Mouse (Mus musculus): ENCODE measurements around the gene Phb2. TPM values are rescaled to one million over a fixed set of nuclear protein-coding genes. Genes with fewer than 3 reads are reported as not detected.

Phb2 gene
- polyA plus RNA-seq, 1 experiment from 2014 or later: 503 TPM

- peaks cover 30% of the 10 kb centered on the region for H3K4me1 ChIP-seq (replicated peaks)
- H3K9ac ChIP-seq: peak overlapping the region; percentile 82
- WGBS: 73% methylated on average over 26 of the region's 26 CpGs
Measured at GRCm38 (mm10) chr6:124744755-124745321, 32.7 kb downstream of the Phb2 start.

GRCm38 (mm10) chr6:124745490-124746295 is 33.6 kb downstream of the Phb2 start:
- Histone ChIP-seq H3K4me1 (replicated peaks) (peaks cover 27% of the 10 kb centered on the region), H3K27me3 (replicated peaks) (no peaks in the 10 kb centered on the region), H3K4me3 (replicated peaks) (peak overlapping the region; percentile 47), H3K9me3 (no peaks in the 10 kb centered on the region), H3K27ac (peak overlapping the region; percentile 87), H3K9ac (peak overlapping the region; percentile 82), H3K36me3 (peaks cover 39% of the 10 kb centered on the region), H3K4me2 (replicated peaks) (peak overlapping the region; percentile 96)
- peak; percentile 84 for ATAC-seq
- 1% methylated on average over 85 of the region's 85 CpGs for WGBS

More at GRCm38 (mm10) chr6:124744755-124745321, 32.7 kb downstream of the Phb2 start:
- no peak for ATAC-seq
- peak overlapping the region; percentile 96 for H3K4me2 ChIP-seq (replicated peaks)
- H3K9me3 ChIP-seq: no peaks in the 10 kb centered on the region
- H3K36me3 ChIP-seq: peaks cover 39% of the 10 kb centered on the region
- peak overlapping the region; percentile 87; the same call in 1 of the 2 replicates for H3K27ac ChIP-seq
- no peaks in the 10 kb centered on the region for H3K27me3 ChIP-seq (replicated peaks)
- peak overlapping the region; percentile 47 for H3K4me3 ChIP-seq (replicated peaks)

- Histone ChIP-seq H3K27ac (peak overlapping the region; percentile 87), H3K36me3 (peaks cover 39% of the 10 kb centered on the region), H3K4me3 (replicated peaks) (peak overlapping the region; percentile 47), H3K4me1 (replicated peaks) (peaks cover 27% of the 10 kb centered on the region), H3K9me3 (no peaks in the 10 kb centered on the region), H3K4me2 (replicated peaks) (peak overlapping the region; percentile 96), H3K27me3 (replicated peaks) (no peaks in the 10 kb centered on the region), H3K9ac (peak overlapping the region; percentile 82)
- ATAC-seq: no peak
- 24% methylated on average over 8 of the region's 8 CpGs for WGBS
Measured at GRCm38 (mm10) chr6:124746296-124746605, 34.1 kb downstream of the Phb2 start.

GRCm38 (mm10) chr6:124746654-124747632 is 34.8 kb downstream of the Phb2 start:
- WGBS: 81% methylated on average over 7 of the region's 7 CpGs

GRCm38 (mm10) chr6:124750405-124750804 is 38.3 kb downstream of the Phb2 start:
- Histone ChIP-seq H3K36me3 (peaks cover 24% of the 10 kb centered on the region), H3K9ac (no peak overlapping the region), H3K4me3 (replicated peaks) (no peak overlapping the region), H3K9me3 (no peaks in the 10 kb centered on the region), H3K27me3 (replicated peaks) (no peaks in the 10 kb centered on the region), H3K4me2 (replicated peaks) (no peak overlapping the region), H3K27ac (no peak overlapping the region), H3K4me1 (replicated peaks) (peaks cover 33% of the 10 kb centered on the region)
- WGBS: 83% methylated on average over 8 of the region's 8 CpGs
- no peak for ATAC-seq

More at GRCm38 (mm10) chr6:124746654-124747632, 34.8 kb downstream of the Phb2 start:
- Histone ChIP-seq H3K4me1 (replicated peaks) (peaks cover 23% of the 10 kb centered on the region), H3K9ac (no peak overlapping the region), H3K27me3 (replicated peaks) (no peaks in the 10 kb centered on the region), H3K4me2 (replicated peaks) (peak overlapping the region; percentile 96; the same call in 1 of the 2 replicates), H3K36me3 (peaks cover 39% of the 10 kb centered on the region), H3K9me3 (no peaks in the 10 kb centered on the region), H3K4me3 (replicated peaks) (no peak overlapping the region), H3K27ac (no peak overlapping the region)
- ATAC-seq: no peak

GRCm38 (mm10) chr6:124753861-124754260 is 41.7 kb downstream of the Phb2 start:
- Histone ChIP-seq H3K9ac (no peak overlapping the region), H3K9me3 (no peaks in the 10 kb centered on the region), H3K27ac (no peak overlapping the region), H3K27me3 (replicated peaks) (no peaks in the 10 kb centered on the region), H3K4me1 (replicated peaks) (peaks cover 28% of the 10 kb centered on the region), H3K4me2 (replicated peaks) (no peak overlapping the region), H3K4me3 (replicated peaks) (no peak overlapping the region), H3K36me3 (peaks cover 7% of the 10 kb centered on the region)
- ATAC-seq: no peak
- 77% methylated on average over 2 of the region's 2 CpGs for WGBS

- no peak for ATAC-seq
- Histone ChIP-seq H3K9me3 (no peaks in the 10 kb centered on the region), H3K27ac (peak overlapping the region; percentile 96), H3K36me3 (no peaks in the 10 kb centered on the region), H3K27me3 (replicated peaks) (no peaks in the 10 kb centered on the region), H3K4me3 (replicated peaks) (peak overlapping the region; percentile 82), H3K9ac (peak overlapping the region; percentile 90), H3K4me1 (replicated peaks) (peaks cover 36% of the 10 kb centered on the region), H3K4me2 (replicated peaks) (peak overlapping the region; percentile 75)
- WGBS: 6% methylated on average over 3 of the region's 3 CpGs
Measured at GRCm38 (mm10) chr6:124755306-124755705, 43.2 kb downstream of the Phb2 start.

- Histone ChIP-seq H3K27me3 (replicated peaks) (no peaks in the 10 kb centered on the region), H3K27ac (peak within 1 kb of the TSS; percentile 96), H3K9me3 (no peaks in the 10 kb centered on the region), H3K4me1 (replicated peaks) (peaks cover 36% of the 10 kb centered on the region), H3K4me3 (replicated peaks) (peak within 1 kb of the TSS; percentile 82), H3K4me2 (replicated peaks) (peak within 1 kb of the TSS; percentile 75), H3K36me3 (no peaks in the 10 kb centered on the region), H3K9ac (peak within 1 kb of the TSS; percentile 90)
- peak; percentile 62 for ATAC-seq
- WGBS: under 1% methylated on average over 67 of the region's 100 CpGs
Measured at GRCm38 (mm10) chr6:124755831-124756595, 43.9 kb downstream of the Phb2 start, which contains the start of the genes Gm45234 and Atn1. Gene Gm45234, minus strand, starts transcription at chr6:124756021. Gene Atn1, minus strand, starts transcription at chr6:124756524.

- ATAC-seq: peak; percentile 80
- no peaks in the 10 kb centered on the region for H3K36me3 ChIP-seq
- H3K27ac ChIP-seq: peak overlapping the region; percentile 96
- H3K9me3 ChIP-seq: no peaks in the 10 kb centered on the region
- under 1% methylated on average over 50 of the region's 54 CpGs for WGBS
- peak overlapping the region; percentile 90 for H3K9ac ChIP-seq
- H3K4me3 ChIP-seq (replicated peaks): peak overlapping the region; percentile 82
- H3K4me2 ChIP-seq (replicated peaks): peak overlapping the region; percentile 75
- no peaks in the 10 kb centered on the region for H3K27me3 ChIP-seq (replicated peaks)
- H3K4me1 ChIP-seq (replicated peaks): peaks cover 36% of the 10 kb centered on the region
Measured at GRCm38 (mm10) chr6:124756652-124757350, 44.7 kb downstream of the Phb2 start.

- 15% methylated on average over 5 of the region's 5 CpGs for WGBS
- ATAC-seq: no peak
- peak overlapping the region; percentile 96 for H3K27ac ChIP-seq
- H3K4me3 ChIP-seq (replicated peaks): peak overlapping the region; percentile 82
- H3K27me3 ChIP-seq (replicated peaks): no peaks in the 10 kb centered on the region
- peak overlapping the region; percentile 75 for H3K4me2 ChIP-seq (replicated peaks)
- H3K9me3 ChIP-seq: no peaks in the 10 kb centered on the region
- peaks cover 36% of the 10 kb centered on the region for H3K4me1 ChIP-seq (replicated peaks)
- peak overlapping the region; percentile 90 for H3K9ac ChIP-seq
- H3K36me3 ChIP-seq: no peaks in the 10 kb centered on the region
Measured at GRCm38 (mm10) chr6:124757351-124757880, 45.3 kb downstream of the Phb2 start.

Measured in intestine, embryonic 15.5 days (tissue).